Mouse (Mus musculus): ENCODE measurements around the gene Pde6g. TPM values are rescaled to one million over a fixed set of nuclear protein-coding genes. Genes with fewer than 3 reads are reported as not detected.
"Not testable (repeated sequence)": the region's sequence is repeated elsewhere in the genome, so short reads cannot be mapped to it uniquely, and the experiment has no call there.

Pde6g gene
- polyA plus RNA-seq, 1 experiment, result 1.0 TPM

DNA sequence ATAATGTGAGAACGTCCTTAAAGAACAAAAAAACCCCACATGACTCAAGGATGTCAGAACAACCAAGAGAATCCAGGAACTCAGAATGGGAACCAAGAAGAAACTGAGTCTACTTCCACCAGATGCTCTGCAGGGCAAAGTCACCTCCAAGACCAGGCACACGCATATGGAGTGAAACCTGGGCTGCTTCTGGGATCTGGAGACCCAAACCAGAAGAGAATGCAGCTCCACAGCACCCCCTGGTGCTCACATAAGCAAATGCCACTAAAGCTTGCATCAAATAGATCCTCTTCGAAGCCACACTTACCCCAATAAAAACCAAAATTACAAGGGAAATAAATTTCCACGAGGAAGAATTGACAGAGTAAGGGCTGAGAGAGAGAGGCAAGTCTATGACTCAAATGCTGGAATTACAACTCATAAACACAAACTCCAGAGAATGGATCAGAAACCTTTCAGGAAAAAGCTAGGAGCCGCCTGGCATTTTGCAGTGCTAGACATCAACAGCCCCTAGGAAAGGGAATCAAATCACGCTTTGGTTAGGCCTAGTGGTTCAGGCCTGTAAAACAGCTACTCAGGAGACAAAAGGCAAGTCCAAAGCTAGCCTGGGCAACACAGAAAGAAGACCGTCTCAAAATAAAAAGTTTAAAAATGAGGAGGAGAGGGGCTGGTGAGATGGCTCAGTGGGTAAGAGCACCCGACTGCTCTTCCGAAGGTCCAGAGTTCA lies 29.6 kb downstream of the Pde6g start:
- Histone ChIP-seq H3K4me1 (ENCODE audit: control insufficient read depth, insufficient read depth, low read length) (no peaks in the 10 kb centered on the region), H3K9ac (ENCODE audit: low read depth, poor library complexity, severe bottlenecking) (no peak overlapping the region), H3K4me3 (ENCODE audit: low read depth, low read length) (no peak overlapping the region), H3K27me3 (ENCODE audit: control insufficient read depth, insufficient read depth, low read length, poor library complexity, severe bottlenecking) (no peaks in the 10 kb centered on the region), H3K9me3 (replicated peaks; ENCODE audit: control insufficient read depth, insufficient read depth, low read length, poor library complexity, severe bottlenecking) (no peaks in the 10 kb centered on the region), H3K27ac (ENCODE audit: insufficient read depth, low read length) (peak overlapping the region; percentile 74), H3K36me3 (ENCODE audit: control insufficient read depth, insufficient read depth, low read length, poor library complexity, severe bottlenecking) (peaks cover 54% of the 10 kb centered on the region)
- TF ChIP-seq CTCF (IDR thresholded peaks at IDR 0.05; ENCODE audit: low read depth, low read length), result peak; percentile 63
- TF ChIP-seq POLR2A (IDR thresholded peaks at IDR 0.05; ENCODE audit: insufficient read depth, low read length), result no peak
- TF ChIP-seq EP300 (IDR thresholded peaks at IDR 0.05; ENCODE audit: insufficient read depth, low read depth, low read length), result no peak

DNA sequence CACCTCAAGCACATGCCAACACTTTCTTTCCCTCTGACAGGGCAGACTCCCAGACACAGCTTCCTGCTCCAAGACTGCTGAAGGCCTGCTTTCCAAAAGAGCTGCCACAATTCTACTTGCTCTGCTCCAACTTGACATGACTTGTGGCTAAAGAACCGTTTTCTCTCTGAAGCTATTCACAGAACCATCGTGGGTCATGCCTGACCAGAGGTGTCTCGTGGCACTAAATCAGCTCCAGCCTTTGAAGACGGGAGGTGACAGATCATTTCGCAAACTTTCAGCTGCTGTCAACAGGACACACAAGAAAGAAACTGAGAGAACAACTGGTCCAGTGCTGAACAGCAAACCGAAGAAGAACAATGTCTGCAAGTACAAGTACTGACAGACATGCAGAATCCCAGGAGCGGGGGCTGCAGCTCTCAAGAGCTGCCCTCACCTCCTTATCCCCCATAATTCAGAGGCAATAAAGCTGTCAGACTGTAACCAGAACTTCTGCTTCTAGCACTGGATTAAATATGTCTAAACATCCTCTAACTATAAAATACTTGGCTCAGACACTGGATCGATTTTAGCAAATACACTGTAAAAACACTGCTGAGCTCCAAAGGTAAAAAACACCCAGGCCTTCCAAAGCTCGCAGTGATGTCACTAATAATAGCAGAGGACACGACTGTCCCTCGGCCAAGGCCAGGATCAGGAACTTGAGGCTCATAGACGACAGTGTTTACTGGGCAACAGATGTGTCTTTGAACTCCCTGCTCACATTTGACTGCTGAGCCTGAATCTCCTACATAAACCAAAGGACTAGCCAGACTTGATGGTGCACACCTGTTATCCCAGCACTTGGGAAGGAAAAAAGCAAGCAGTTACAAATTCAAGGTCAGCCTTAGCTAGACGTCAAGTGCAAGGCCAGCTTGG lies 30.4 kb downstream of the Pde6g start:
- H3K9me3 ChIP-seq (replicated peaks; ENCODE audit: control insufficient read depth, insufficient read depth, low read length, poor library complexity, severe bottlenecking), result no peaks in the 10 kb centered on the region
- no peak overlapping the region for H3K4me3 ChIP-seq (ENCODE audit: low read depth, low read length)
- no peaks in the 10 kb centered on the region for H3K4me1 ChIP-seq (ENCODE audit: control insufficient read depth, insufficient read depth, low read length)
- H3K36me3 ChIP-seq (ENCODE audit: control insufficient read depth, insufficient read depth, low read length, poor library complexity, severe bottlenecking), result peaks cover 49% of the 10 kb centered on the region
- TF ChIP-seq EP300 (IDR thresholded peaks at IDR 0.05; ENCODE audit: insufficient read depth, low read depth, low read length) (no peak), POLR2A (IDR thresholded peaks at IDR 0.05; ENCODE audit: insufficient read depth, low read length) (no peak), CTCF (IDR thresholded peaks at IDR 0.05; ENCODE audit: low read depth, low read length) (no peak)
- H3K9ac ChIP-seq (ENCODE audit: low read depth, poor library complexity, severe bottlenecking), result no peak overlapping the region
- no peaks in the 10 kb centered on the region for H3K27me3 ChIP-seq (ENCODE audit: control insufficient read depth, insufficient read depth, low read length, poor library complexity, severe bottlenecking)
- H3K27ac ChIP-seq (ENCODE audit: insufficient read depth, low read length), result no peak overlapping the region

DNA sequence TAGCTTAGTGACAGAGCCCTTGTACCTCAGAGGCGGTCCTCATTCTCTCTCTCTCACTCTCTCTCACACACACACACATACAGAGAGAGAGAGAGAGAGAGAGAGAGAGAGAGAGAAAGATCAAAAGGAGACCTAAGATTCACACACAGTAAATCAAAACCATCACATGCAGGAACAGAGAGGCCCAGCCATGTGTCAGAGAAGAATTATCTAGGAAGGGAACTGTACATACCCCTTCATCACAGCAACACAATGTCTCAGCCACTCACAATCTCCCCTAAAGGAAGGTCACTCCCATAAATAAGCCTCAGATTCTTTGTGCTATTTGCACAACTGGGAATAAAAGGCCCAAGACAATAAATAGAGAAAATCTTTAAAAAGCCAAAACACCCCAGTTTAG lies 34.7 kb downstream of the Pde6g start:
- Histone ChIP-seq H3K4me3 (ENCODE audit: low read depth, low read length) (no peak overlapping the region), H3K4me1 (ENCODE audit: control insufficient read depth, insufficient read depth, low read length) (no peaks in the 10 kb centered on the region), H3K27ac (ENCODE audit: insufficient read depth, low read length) (no peak overlapping the region), H3K9me3 (replicated peaks; ENCODE audit: control insufficient read depth, insufficient read depth, low read length, poor library complexity, severe bottlenecking) (no peaks in the 10 kb centered on the region), H3K27me3 (ENCODE audit: control insufficient read depth, insufficient read depth, low read length, poor library complexity, severe bottlenecking) (no peaks in the 10 kb centered on the region), H3K9ac (ENCODE audit: low read depth, poor library complexity, severe bottlenecking) (no peak overlapping the region), H3K36me3 (ENCODE audit: control insufficient read depth, insufficient read depth, low read length, poor library complexity, severe bottlenecking) (peaks cover 35% of the 10 kb centered on the region)
- TF ChIP-seq POLR2A (IDR thresholded peaks at IDR 0.05; ENCODE audit: insufficient read depth, low read length) (no peak), CTCF (IDR thresholded peaks at IDR 0.05; ENCODE audit: low read depth, low read length) (no peak), EP300 (IDR thresholded peaks at IDR 0.05; ENCODE audit: insufficient read depth, low read depth, low read length) (no peak)

DNA sequence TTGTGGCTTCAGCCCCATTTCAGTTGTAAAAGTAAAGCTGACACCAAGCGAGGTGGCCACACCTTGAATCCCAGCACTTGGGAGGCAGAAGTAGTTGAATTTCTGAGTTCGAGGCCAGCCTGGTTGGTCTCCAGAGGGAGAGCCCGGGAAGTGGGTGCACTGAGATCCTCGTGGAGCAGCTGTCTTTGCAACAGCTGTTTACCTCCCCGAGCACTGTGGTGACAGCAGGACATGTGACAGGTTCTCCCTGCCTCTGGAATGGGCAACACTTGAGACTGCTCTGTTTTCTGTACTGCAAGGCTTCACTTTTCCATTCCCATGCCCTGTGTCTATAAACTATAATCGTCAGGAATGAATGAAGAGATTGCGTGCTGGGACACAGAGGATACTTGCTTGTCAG lies 35.4 kb downstream of the Pde6g start:
- Histone ChIP-seq H3K9ac (ENCODE audit: low read depth, poor library complexity, severe bottlenecking) (no peak overlapping the region), H3K27me3 (ENCODE audit: control insufficient read depth, insufficient read depth, low read length, poor library complexity, severe bottlenecking) (no peaks in the 10 kb centered on the region), H3K4me3 (ENCODE audit: low read depth, low read length) (no peak overlapping the region), H3K4me1 (ENCODE audit: control insufficient read depth, insufficient read depth, low read length) (no peaks in the 10 kb centered on the region), H3K36me3 (ENCODE audit: control insufficient read depth, insufficient read depth, low read length, poor library complexity, severe bottlenecking) (peaks cover 42% of the 10 kb centered on the region), H3K27ac (ENCODE audit: insufficient read depth, low read length) (no peak overlapping the region), H3K9me3 (replicated peaks; ENCODE audit: control insufficient read depth, insufficient read depth, low read length, poor library complexity, severe bottlenecking) (no peaks in the 10 kb centered on the region)
- TF ChIP-seq EP300 (IDR thresholded peaks at IDR 0.05; ENCODE audit: insufficient read depth, low read depth, low read length) (no peak), CTCF (IDR thresholded peaks at IDR 0.05; ENCODE audit: low read depth, low read length) (no peak), POLR2A (IDR thresholded peaks at IDR 0.05; ENCODE audit: insufficient read depth, low read length) (no peak)

DNA sequence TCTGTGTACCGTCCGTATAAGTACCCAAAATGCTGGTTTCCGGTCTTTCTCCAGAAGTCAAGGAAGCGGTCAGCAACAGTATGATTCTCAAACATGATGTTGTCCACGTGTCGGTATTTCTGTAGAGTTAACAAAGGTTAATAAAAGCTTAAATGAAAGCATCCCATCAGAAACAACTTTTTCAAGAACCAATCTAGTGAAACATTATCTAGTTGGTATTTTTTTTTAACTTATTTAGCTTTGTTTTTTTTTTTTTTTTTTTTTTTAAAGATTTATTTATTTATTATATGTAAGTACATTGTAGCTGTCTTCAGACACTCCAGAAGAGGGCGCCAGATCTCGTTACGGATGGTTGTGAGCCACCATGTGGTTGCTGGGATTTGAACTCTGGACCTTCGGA lies 39.7 kb downstream of the Pde6g start:
- H3K9ac ChIP-seq (ENCODE audit: low read depth, poor library complexity, severe bottlenecking); H3K4me1 ChIP-seq (ENCODE audit: control insufficient read depth, insufficient read depth, low read length); H3K4me3 ChIP-seq (ENCODE audit: low read depth, low read length); H3K27ac ChIP-seq (ENCODE audit: insufficient read depth, low read length); H3K9me3 ChIP-seq (replicated peaks; ENCODE audit: control insufficient read depth, insufficient read depth, low read length, poor library complexity, severe bottlenecking); H3K27me3 ChIP-seq (ENCODE audit: control insufficient read depth, insufficient read depth, low read length, poor library complexity, severe bottlenecking): not testable (repeated sequence)
- H3K36me3 ChIP-seq (ENCODE audit: control insufficient read depth, insufficient read depth, low read length, poor library complexity, severe bottlenecking), result peaks cover 63% of the 10 kb centered on the region

DNA sequence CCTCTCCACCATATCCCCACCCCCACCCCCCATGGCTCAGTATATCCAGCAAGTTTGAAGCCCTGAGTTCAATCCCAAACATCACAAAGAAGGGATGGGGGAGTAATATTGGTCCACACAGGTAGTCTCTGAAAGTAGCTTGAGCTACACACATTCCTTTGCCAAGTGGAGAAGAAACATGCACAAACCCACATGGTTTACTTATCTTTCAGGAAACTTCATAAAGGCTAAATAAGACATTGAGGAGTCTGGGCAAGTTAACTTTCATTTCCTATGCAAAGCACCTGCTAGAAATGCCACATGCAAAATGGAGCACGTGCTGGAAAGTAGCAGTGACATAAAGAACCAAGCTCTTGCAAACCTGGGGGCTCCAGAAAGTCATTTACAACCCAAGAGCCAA lies 46.9 kb downstream of the Pde6g start:
- no peaks in the 10 kb centered on the region for H3K9me3 ChIP-seq (replicated peaks; ENCODE audit: control insufficient read depth, insufficient read depth, low read length, poor library complexity, severe bottlenecking)
- TF ChIP-seq EP300 (IDR thresholded peaks at IDR 0.05; ENCODE audit: insufficient read depth, low read depth, low read length), result no peak
- TF ChIP-seq CTCF (IDR thresholded peaks at IDR 0.05; ENCODE audit: low read depth, low read length), result no peak
- TF ChIP-seq POLR2A (IDR thresholded peaks at IDR 0.05; ENCODE audit: insufficient read depth, low read length), result no peak
- no peak overlapping the region for H3K27ac ChIP-seq (ENCODE audit: insufficient read depth, low read length)
- no peak overlapping the region for H3K4me3 ChIP-seq (ENCODE audit: low read depth, low read length)
- H3K36me3 ChIP-seq (ENCODE audit: control insufficient read depth, insufficient read depth, low read length, poor library complexity, severe bottlenecking), result peaks cover 71% of the 10 kb centered on the region
- H3K9ac ChIP-seq (ENCODE audit: low read depth, poor library complexity, severe bottlenecking), result no peak overlapping the region
- no peaks in the 10 kb centered on the region for H3K4me1 ChIP-seq (ENCODE audit: control insufficient read depth, insufficient read depth, low read length)
- no peaks in the 10 kb centered on the region for H3K27me3 ChIP-seq (ENCODE audit: control insufficient read depth, insufficient read depth, low read length, poor library complexity, severe bottlenecking)

Data from ES-Bruce4 (cell line).